Mouse (Mus musculus) embryonic facial prominence, embryonic 15.5 days (tissue): Measurements from ENCODE around the gene Anxa1. TPM values are rescaled to one million over a fixed set of nuclear protein-coding genes. Genes with fewer than 3 reads are reported as not detected.

Experiments used
- ATAC-seq: fragments of 200-750 bp; cut with Nextera tagmentation; 2 replicates; pipeline ENCODE4 v1.8.0; 2017; ENCODE audit warnings: low read depth, moderate TSS enrichment; ENCODE audit not compliant: insufficient number of reproducible peaks, low FRiP score, low TSS enrichment
- H3K27ac ChIP-seq: fragments of 300-500 bp; sonication (generic); replicated peaks from 2 replicates; pipeline ENCODE4 v1.5.1; 2015; ENCODE audit warnings: mild to moderate bottlenecking, inconsistent platforms
- H3K27me3 ChIP-seq: fragments of 300-500 bp; sonication (generic); 2 replicates; pipeline ENCODE4 v1.6.1; 2015; ENCODE audit warnings: inconsistent platforms
- H3K36me3 ChIP-seq: fragments of 300-500 bp; sonication (generic); 2 replicates; pipeline ENCODE4 v1.6.1; 2015; ENCODE audit warnings: mild to moderate bottlenecking, inconsistent platforms
- H3K4me1 ChIP-seq: fragments of 300-500 bp; sonication (generic); 2 replicates; pipeline ENCODE4 v1.6.1; 2015; ENCODE audit warnings: inconsistent platforms
- H3K4me2 ChIP-seq: fragments of 300-500 bp; sonication (generic); replicated peaks from 2 replicates; pipeline ENCODE4 v1.6.1; 2015; ENCODE audit warnings: mild to moderate bottlenecking, inconsistent platforms
- H3K4me3 ChIP-seq: fragments of 300-500 bp; sonication (generic); replicated peaks from 2 replicates; pipeline ENCODE4 v1.5.1; 2015; ENCODE audit warnings: mild to moderate bottlenecking, inconsistent platforms
- H3K9ac ChIP-seq: fragments of 300-500 bp; sonication (generic); 2 replicates; pipeline ENCODE4 v1.6.1; 2015; ENCODE audit warnings: inconsistent platforms
- H3K9me3 ChIP-seq: fragments of 300-500 bp; sonication (generic); replicated peaks from 2 replicates; pipeline ENCODE4 v1.6.1; 2016; ENCODE audit warnings: inconsistent platforms
- WGBS: fragments of 180-500 bp; shearing (Covaris S2); methylation state at CpG from one replicate; pipeline ENCODE4 v1.1.7; 2015; 5-methylcytosine and 5-hydroxymethylcytosine counted together
- polyA plus RNA-seq: library from polyadenylated mRNA; unstranded; fragments of >200 nt; fragmentation: Nextera tagmentation; extraction: Ambion mirVana; gene quantifications from 2 replicates; pipeline ENCODE4 v1.2.1, GENCODE M21; 2015

Gene Anxa1
- polyA plus RNA-seq, 1 experiment from 2014 or later = 632 TPM

- 0 out of 2 replicates have a peak, but pooled peaks cover 3% of the 10 kb centered on the region for H3K4me1 ChIP-seq
- H3K36me3 ChIP-seq = 0 out of 2 replicates have a peak, but pooled peaks cover 7% of the 10 kb centered on the region
- no peak overlapping the region for H3K27ac ChIP-seq
- no peak overlapping the region for H3K4me3 ChIP-seq
- no peak overlapping the region for H3K4me2 ChIP-seq
- H3K9me3 ChIP-seq = no peaks in the 10 kb centered on the region
- H3K27me3 ChIP-seq = no peaks in the 10 kb centered on the region
- no peak for ATAC-seq
- no peak overlapping the region for H3K9ac ChIP-seq
- 86% methylated on average over 2 of the region's 2 CpGs for WGBS
Observed at GRCm38 (mm10) chr19:20370175-20370574, 20.6 kb downstream of the Anxa1 start.

DNA sequence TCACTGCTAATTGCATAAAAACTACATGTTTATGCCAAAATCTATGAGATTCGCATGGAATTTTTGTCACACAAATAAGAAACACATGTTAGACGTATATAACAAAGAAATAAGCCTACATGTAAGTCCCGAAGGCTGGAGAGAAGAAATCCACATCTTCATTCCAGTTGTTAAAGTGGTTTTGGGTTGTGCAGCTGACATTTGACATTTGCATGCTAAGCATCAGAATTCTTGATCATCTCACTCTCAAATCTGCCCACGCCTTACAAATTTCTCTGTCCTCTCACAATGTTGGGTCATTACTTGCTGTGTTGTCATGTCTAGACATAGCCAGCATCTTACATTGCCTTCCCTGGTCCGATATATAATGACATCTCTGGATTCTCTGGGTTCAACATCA is 24.2 kb downstream of the Anxa1 start:
- no peak overlapping the region for H3K4me3 ChIP-seq
- peak overlapping the region; percentile 82 for H3K27ac ChIP-seq
- WGBS = 40% methylated on average over 5 of the region's 5 CpGs
- H3K9me3 ChIP-seq = no peaks in the 10 kb centered on the region
- H3K9ac ChIP-seq = no peak overlapping the region
- H3K4me2 ChIP-seq = no peak overlapping the region
- ATAC-seq = no peak
- no peaks in the 10 kb centered on the region for H3K27me3 ChIP-seq
- H3K36me3 ChIP-seq = no peaks in the 10 kb centered on the region
- H3K4me1 ChIP-seq = 0 out of 2 replicates have a peak, but pooled peaks cover 6% of the 10 kb centered on the region

DNA sequence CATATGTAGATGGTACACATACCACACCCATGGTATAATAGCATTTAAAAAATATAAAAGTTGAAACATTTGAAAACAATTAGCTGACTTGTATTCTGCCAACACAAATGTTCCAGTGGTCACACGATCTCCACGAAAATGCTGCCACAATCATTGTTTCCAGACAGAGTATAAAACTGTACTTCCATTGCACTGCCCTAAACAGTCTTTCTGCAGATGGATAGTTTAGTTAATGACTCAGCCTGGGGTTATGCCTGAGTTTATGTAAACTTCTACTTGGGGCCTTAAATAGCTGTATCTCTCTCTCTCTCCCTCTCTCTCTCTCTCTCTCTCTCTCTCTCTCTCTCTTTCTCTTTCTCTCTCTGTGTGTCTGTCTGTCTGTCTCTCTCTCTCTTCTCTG is 24.7 kb downstream of the Anxa1 start:
- H3K4me1 ChIP-seq = 0 out of 2 replicates have a peak, but pooled peaks cover 6% of the 10 kb centered on the region
- no peak overlapping the region for H3K4me3 ChIP-seq
- no peak overlapping the region for H3K4me2 ChIP-seq
- no peak overlapping the region for H3K9ac ChIP-seq
- ATAC-seq = peak; percentile 90
- no peaks in the 10 kb centered on the region for H3K9me3 ChIP-seq
- 42% methylated on average over 2 of the region's 2 CpGs for WGBS
- H3K27me3 ChIP-seq = no peaks in the 10 kb centered on the region
- peak overlapping the region; percentile 82 for H3K27ac ChIP-seq
- no peaks in the 10 kb centered on the region for H3K36me3 ChIP-seq

DNA sequence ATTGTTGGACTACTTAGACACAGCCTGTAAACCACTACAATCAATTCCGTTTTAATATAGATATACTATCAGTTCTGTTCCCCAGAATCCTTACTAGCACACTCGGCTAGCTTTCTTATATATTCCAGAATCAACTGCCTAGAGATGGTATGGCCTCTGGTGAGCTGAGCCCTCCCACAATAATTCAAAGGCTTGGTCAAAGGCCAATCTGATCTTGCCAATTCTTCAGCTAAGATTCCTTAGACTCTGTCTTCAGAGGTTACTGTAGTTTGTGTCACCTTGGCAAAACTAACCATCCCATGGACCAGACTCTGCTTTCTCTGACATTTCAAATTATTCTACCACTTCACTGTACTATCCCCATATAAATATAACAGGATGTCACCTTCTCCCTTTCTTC is 25.4 kb downstream of the Anxa1 start:
- H3K36me3 ChIP-seq = no peaks in the 10 kb centered on the region
- H3K27me3 ChIP-seq = no peaks in the 10 kb centered on the region
- H3K9ac ChIP-seq = no peak overlapping the region
- 67% methylated on average over 2 of the region's 2 CpGs for WGBS
- H3K4me2 ChIP-seq = no peak overlapping the region
- 0 out of 2 replicates have a peak, but pooled peaks cover 6% of the 10 kb centered on the region for H3K4me1 ChIP-seq
- no peak overlapping the region for H3K4me3 ChIP-seq
- no peaks in the 10 kb centered on the region for H3K9me3 ChIP-seq
- peak overlapping the region; percentile 73 for H3K27ac ChIP-seq
- ATAC-seq = no peak

DNA sequence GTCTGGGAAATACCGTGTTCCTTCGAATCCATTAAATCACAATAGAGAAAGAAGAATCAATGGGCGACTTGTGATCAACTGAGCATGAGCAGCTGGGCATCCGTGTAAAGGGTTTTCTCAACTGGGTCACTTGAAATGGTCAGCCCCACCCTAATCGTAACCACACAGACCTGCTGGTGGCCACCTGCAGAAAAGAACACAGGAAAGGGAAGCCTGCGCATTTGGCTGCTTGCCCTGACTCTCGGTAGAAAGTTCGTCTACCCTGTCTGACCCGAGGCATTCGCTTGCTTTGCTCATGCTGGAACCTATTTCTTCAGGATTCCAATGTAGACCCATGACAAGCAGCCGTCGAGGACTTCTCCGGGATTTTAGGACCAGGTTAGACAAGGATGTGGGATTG is 25.8 kb downstream of the Anxa1 start:
- 77% methylated on average over 13 of the region's 13 CpGs for WGBS
- Histone ChIP-seq H3K9ac (no peak overlapping the region), H3K27ac (peak overlapping the region; percentile 73), H3K4me2 (no peak overlapping the region), H3K9me3 (no peaks in the 10 kb centered on the region), H3K4me1 (0 out of 2 replicates have a peak, but pooled peaks cover 6% of the 10 kb centered on the region), H3K36me3 (no peaks in the 10 kb centered on the region), H3K27me3 (no peaks in the 10 kb centered on the region), H3K4me3 (no peak overlapping the region)
- no peak for ATAC-seq

GRCm38 (mm10) chr19:20363221-20363620 is 27.5 kb downstream of the Anxa1 start:
- Histone ChIP-seq H3K27ac (no peak overlapping the region), H3K9ac (no peak overlapping the region), H3K36me3 (no peaks in the 10 kb centered on the region), H3K4me2 (no peak overlapping the region), H3K9me3 (no peaks in the 10 kb centered on the region), H3K4me1 (0 out of 2 replicates have a peak, but pooled peaks cover 6% of the 10 kb centered on the region), H3K27me3 (no peaks in the 10 kb centered on the region), H3K4me3 (no peak overlapping the region)
- no peak for ATAC-seq
- WGBS = 70% methylated on average over 10 of the region's 10 CpGs

DNA sequence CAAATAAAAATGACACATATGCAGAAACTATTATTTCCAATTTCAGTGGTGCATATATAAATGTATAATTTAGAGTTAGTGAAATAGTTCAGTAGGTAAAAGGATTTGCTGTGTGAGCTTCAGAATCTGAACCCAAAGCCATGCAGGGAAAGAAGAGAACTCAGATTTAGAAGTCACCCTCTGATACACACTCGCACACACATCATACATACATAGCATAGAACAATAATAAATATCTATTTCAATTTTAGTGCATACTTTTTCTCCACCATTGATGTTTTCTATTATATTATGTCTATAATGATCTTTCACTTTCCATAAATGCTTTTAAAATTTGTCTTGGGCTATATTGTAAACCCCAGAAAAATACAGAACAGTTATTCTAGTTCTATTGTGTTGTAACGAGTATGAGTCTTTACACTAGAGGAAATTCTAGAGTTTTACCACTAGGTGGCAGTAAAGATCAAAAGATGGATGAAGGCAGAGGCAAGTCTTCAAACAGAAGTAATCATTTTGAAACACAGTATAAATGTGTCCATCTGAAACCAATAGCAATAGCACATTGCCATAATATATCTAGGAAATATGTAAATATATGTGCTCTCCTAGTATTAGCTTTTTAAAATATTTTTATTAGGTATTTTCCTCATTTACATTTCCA is 28.7 kb downstream of the Anxa1 start:
- no peak for ATAC-seq
- WGBS = 48% methylated on average over 2 of the region's 2 CpGs

GRCm38 (mm10) chr19:20358679-20359078 is 32.1 kb downstream of the Anxa1 start:
- ATAC-seq = no peak
- no peaks in the 10 kb centered on the region for H3K27me3 ChIP-seq
- no peaks in the 10 kb centered on the region for H3K4me1 ChIP-seq
- no peaks in the 10 kb centered on the region for H3K9me3 ChIP-seq
- H3K4me2 ChIP-seq = no peak overlapping the region
- H3K9ac ChIP-seq = no peak overlapping the region
- H3K4me3 ChIP-seq = no peak overlapping the region
- no peak overlapping the region for H3K27ac ChIP-seq
- H3K36me3 ChIP-seq = no peaks in the 10 kb centered on the region
- WGBS = 87% methylated on average over 5 of the region's 5 CpGs

More for the DNA sequence above, 28.7 kb downstream of the Anxa1 start:
- no peak overlapping the region for H3K9ac ChIP-seq
- H3K4me1 ChIP-seq = 0 out of 2 replicates have a peak, but pooled peaks cover 6% of the 10 kb centered on the region
- H3K9me3 ChIP-seq = no peaks in the 10 kb centered on the region
- no peak overlapping the region for H3K4me3 ChIP-seq
- no peaks in the 10 kb centered on the region for H3K36me3 ChIP-seq
- no peak overlapping the region for H3K27ac ChIP-seq
- no peaks in the 10 kb centered on the region for H3K27me3 ChIP-seq
- no peak overlapping the region for H3K4me2 ChIP-seq

DNA sequence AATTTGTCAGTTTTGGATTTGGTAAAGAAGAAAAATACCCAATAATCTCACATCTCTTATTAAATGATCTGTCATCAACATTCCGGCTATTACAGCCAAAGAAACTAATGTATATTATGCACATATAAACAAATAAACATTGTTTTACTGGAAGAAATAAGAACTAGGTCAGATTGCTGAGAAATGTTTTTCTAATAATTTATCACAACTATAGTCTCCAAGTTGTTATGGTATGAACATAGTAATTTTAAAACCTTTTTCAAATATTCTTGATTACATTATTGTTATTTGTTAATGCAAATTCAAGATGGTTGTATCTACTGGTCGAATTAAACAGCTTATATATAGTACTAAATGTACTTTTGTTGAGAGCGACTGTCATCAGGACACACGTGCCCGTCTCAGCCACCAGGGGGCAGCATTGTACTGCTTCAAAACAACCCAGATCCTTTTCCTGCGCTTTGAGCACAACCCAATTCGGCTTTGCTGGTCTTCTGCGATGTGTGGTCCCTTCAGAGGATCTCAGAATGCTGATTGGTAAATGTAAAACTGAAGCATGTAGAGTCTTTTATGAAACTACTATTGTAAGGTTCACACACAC is 45.3 kb downstream of the Anxa1 start:
- no peaks in the 10 kb centered on the region for H3K9me3 ChIP-seq
- no peak overlapping the region for H3K27ac ChIP-seq
- ATAC-seq = no peak; the same call in 1 of the 2 replicates
- H3K4me2 ChIP-seq = no peak overlapping the region
- H3K4me1 ChIP-seq = no peaks in the 10 kb centered on the region
- H3K4me3 ChIP-seq = no peak overlapping the region
- 10% methylated on average over 8 of the region's 8 CpGs for WGBS
- H3K27me3 ChIP-seq = no peaks in the 10 kb centered on the region
- H3K9ac ChIP-seq = no peak overlapping the region
- H3K36me3 ChIP-seq = no peaks in the 10 kb centered on the region

DNA sequence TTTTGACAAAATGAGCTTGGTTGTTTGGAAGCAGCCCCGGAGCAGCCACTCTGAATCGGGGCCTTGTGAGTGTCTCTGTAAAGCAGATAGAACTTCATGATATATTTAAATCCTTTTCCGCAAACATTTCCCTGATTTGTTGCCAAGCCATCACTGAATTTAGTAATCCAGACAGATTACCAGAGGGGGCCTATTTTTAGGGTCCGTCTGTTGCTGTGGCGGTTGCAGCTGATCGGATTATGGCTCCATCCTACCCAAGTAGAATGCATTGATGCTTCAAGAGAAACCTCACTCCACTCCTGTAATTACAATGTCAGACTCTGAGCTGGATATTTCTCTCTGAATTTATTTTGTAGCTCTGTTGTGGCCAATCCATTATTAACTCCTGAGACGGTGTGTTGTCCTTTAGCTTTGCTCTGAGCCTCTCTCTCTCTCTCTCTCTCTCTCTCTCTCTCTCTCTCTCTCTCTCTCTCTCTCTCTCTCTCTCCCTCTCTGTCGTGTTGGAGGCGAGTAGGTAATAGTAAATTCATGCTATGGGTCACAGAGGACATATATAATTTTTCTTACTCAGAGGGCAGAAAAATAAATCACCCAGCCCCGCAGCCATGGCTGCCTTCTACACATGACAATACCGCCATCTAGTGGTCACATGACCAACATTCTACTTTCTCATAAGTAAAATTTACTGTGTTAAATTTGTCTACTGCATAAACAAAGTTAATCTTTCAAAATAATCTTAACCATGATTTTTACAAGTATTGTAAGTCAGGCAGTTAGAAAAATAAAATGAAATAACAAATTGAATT is 46.0 kb downstream of the Anxa1 start:
- H3K9ac ChIP-seq = no peak overlapping the region
- ATAC-seq = no peak
- WGBS = 37% methylated on average over 11 of the region's 11 CpGs
- no peaks in the 10 kb centered on the region for H3K27me3 ChIP-seq
- H3K4me1 ChIP-seq = no peaks in the 10 kb centered on the region
- H3K4me3 ChIP-seq = no peak overlapping the region
- no peak overlapping the region for H3K27ac ChIP-seq
- H3K9me3 ChIP-seq = no peaks in the 10 kb centered on the region
- no peaks in the 10 kb centered on the region for H3K36me3 ChIP-seq
- H3K4me2 ChIP-seq = no peak overlapping the region

DNA sequence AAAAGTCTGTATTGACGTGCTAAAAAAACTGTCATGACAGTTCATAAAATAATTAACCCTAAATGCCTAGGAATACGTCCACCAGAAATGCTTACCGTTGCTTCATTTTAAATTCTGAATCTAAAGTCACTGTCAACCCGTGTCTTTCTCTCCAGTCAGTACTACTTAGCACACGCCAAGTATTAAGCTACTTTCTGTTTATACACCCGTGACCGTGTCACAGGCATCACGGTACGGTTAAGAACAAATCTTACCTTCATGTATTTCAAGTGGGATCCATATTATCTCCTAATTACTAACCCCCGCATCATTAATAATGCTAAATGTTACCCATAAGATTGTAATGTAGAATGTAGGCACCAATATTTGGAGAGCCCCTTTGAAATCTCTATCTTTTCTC is 46.7 kb downstream of the Anxa1 start:
- H3K27me3 ChIP-seq = no peaks in the 10 kb centered on the region
- 81% methylated on average over 10 of the region's 10 CpGs for WGBS
- H3K36me3 ChIP-seq = no peaks in the 10 kb centered on the region
- ATAC-seq = no peak
- H3K9ac ChIP-seq = no peak overlapping the region
- no peak overlapping the region for H3K4me2 ChIP-seq
- no peaks in the 10 kb centered on the region for H3K9me3 ChIP-seq
- H3K4me1 ChIP-seq = no peaks in the 10 kb centered on the region
- no peak overlapping the region for H3K27ac ChIP-seq
- no peak overlapping the region for H3K4me3 ChIP-seq
